Mouse (Mus musculus) MEL (cell line): ENCODE measurements at regions not wholly inside any gene's neighbourhood (a gene's known extent, or its start where the extent isn't known, plus 50 kb on each side); places are given as distances from the start of the nearest gene placed in this dataset.

ENCODE experiments used
- CHD1 ChIP-seq: IDR thresholded peaks from 2 replicates; pipeline ENCODE4 v1.6.1; 2012; ENCODE audit warnings: low read depth, mild to moderate bottlenecking, inconsistent platforms, low read length, improper control_type of control experiment
- CTCF ChIP-seq, 3 experiments: IDR thresholded peaks in 2 of 3; conservative IDR thresholded peaks in 1 of 3; 2 replicates each; pipeline ENCODE4 v1.5.1; 2011 to 2012; ENCODE audit warnings: low read length in 3 of 3, low read depth in 2 of 3, mild to moderate bottlenecking in 2 of 3, improper control_type of control experiment in 1 of 3, inconsistent platforms in 1 of 3, mixed read lengths in 1 of 3, moderate library complexity in 1 of 3; ENCODE audit not compliant: control insufficient read depth in 1 of 3, insufficient read depth in 1 of 3, poor library complexity in 1 of 3, severe bottlenecking in 1 of 3
- E2F4 ChIP-seq: IDR thresholded peaks from 2 replicates; pipeline ENCODE4 v1.6.1; 2011; ENCODE audit warnings: low read depth, low read length, improper control_type of control experiment, borderline replicate concordance
- MAFK ChIP-seq: IDR thresholded peaks from 2 replicates; pipeline ENCODE4 v1.6.1; 2011; ENCODE audit warnings: low read depth, mild to moderate bottlenecking, low read length, improper control_type of control experiment, borderline replicate concordance
- MXI1 ChIP-seq: IDR thresholded peaks from 2 replicates; pipeline ENCODE4 v1.6.1; 2011; ENCODE audit warnings: mild to moderate bottlenecking, low read depth, low read length, improper control_type of control experiment
- MYB ChIP-seq: IDR thresholded peaks from 2 replicates; pipeline ENCODE4 v1.6.1; 2011; ENCODE audit warnings: mild to moderate bottlenecking, low read depth, low read length, improper control_type of control experiment
- POLR2A ChIP-seq, 2 experiments: IDR thresholded peaks; 2 replicates each; pipeline ENCODE4 v1.6.1; 2011 to 2012; ENCODE audit warnings: low read length in 2 of 2, mild to moderate bottlenecking in 2 of 2, control low read depth in 1 of 2, improper control_type of control experiment in 1 of 2, low read depth in 1 of 2, moderate library complexity in 1 of 2; ENCODE audit not compliant: control insufficient read depth in 1 of 2, insufficient read depth in 1 of 2, poor library complexity in 1 of 2

DNA sequence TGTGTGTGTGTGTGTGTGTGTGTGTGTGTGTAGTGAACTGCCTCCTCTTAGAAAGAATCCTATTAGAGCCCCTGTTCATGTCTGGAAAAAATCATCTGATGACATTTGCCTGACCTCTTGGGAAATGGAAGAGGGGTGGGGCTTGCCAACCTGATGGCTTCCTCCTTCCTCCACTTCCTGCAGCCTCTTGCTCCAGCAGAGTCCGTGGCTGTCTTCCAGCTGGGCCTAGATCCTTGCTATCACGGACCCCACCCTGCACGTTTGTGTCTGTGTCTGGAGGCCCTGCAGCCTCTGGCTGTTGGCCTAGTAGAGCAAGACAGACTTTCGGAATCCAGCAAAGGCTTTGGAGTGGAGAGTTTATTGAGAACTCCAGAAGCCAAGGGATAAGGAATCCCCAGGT lies 273.2 kb downstream of the 1500009L16Rik start:
- TF ChIP-seq CHD1 (no peak), POLR2A (IDR thresholded peaks at IDR 0.05; ENCODE audit: control insufficient read depth in 1 of 2, insufficient read depth in 1 of 2, low read depth in 1 of 2, low read length in 2 of 2, poor library complexity in 1 of 2) (no peak), CTCF (IDR thresholded peaks at IDR 0.05 in 2 of 3, conservative IDR thresholded peaks at IDR 0.05 in 1 of 3; ENCODE audit: control insufficient read depth in 1 of 3, insufficient read depth in 1 of 3, low read depth in 2 of 3, low read length in 3 of 3, poor library complexity in 1 of 3, severe bottlenecking in 1 of 3) (no peak), E2F4 (no peak), MXI1 (no peak), MYB (no peak), MAFK (no peak)
